Mouse (Mus musculus) CH12.LX (cell line): Measurements from ENCODE around the gene Sec11a. TPM values are rescaled to one million over a fixed set of nuclear protein-coding genes. Genes with fewer than 3 reads are reported as not detected.
A peak's percentile ranks its signal among the peaks of the same experiment; 100 is the strongest.

Source experiments
- DNase-seq: peaks from one replicate; pipeline ENCODE4 v3.0.0-alpha.2; 2013; ENCODE audit errors: extremely low read depth
- H3K27ac ChIP-seq: 2 replicates; pipeline ENCODE4 v1.5.1; 2012; ENCODE audit warnings: low read depth, mild to moderate bottlenecking, control low read depth, moderate library complexity; ENCODE audit not compliant: insufficient read depth
- H3K27me3 ChIP-seq: replicated peaks from 2 replicates; pipeline ENCODE3; 2012; ENCODE audit warnings: inconsistent platforms
- H3K36me3 ChIP-seq, 2 experiments: replicated peaks in 1 of 2; 2 replicates each; pipeline versions ENCODE3 to v1.6.1; 2012; ENCODE audit warnings: inconsistent platforms in 1 of 2, low read length in 1 of 2, mild to moderate bottlenecking in 1 of 2, mixed read lengths in 1 of 2, moderate library complexity in 1 of 2; ENCODE audit not compliant: control insufficient read depth in 1 of 2, insufficient read depth in 1 of 2
- H3K4me1 ChIP-seq, 2 experiments: 2 replicates each; pipeline ENCODE4 v1.6.1; 2012; ENCODE audit warnings: inconsistent platforms in 1 of 2, moderate library complexity in 1 of 2; ENCODE audit not compliant: insufficient read depth in 2 of 2, control insufficient read depth in 1 of 2
- H3K4me2 ChIP-seq: 2 replicates; pipeline ENCODE4 v1.6.1; 2012; ENCODE audit warnings: low read depth, mild to moderate bottlenecking, control low read depth; ENCODE audit not compliant: poor library complexity, insufficient read depth, severe bottlenecking
- H3K4me3 ChIP-seq, 3 experiments: fragments of 150-350 bp in 1 of 3; sonication (generic) in 1 of 3; replicated peaks in 1 of 3; 2 replicates each; pipeline versions ENCODE3 to v1.5.1; 2011 to 2012; ENCODE audit warnings: low read depth in 2 of 3, low read length in 2 of 3, mild to moderate bottlenecking in 2 of 3, moderate library complexity in 2 of 3, control low read depth in 1 of 3, improper control_type of control experiment in 1 of 3, inconsistent platforms in 1 of 3, mixed read lengths in 1 of 3; ENCODE audit not compliant: poor library complexity in 1 of 3
- H3K79me2 ChIP-seq: replicated peaks from 2 replicates; pipeline ENCODE4 v1.6.1; 2012; ENCODE audit warnings: mild to moderate bottlenecking, moderate library complexity; ENCODE audit not compliant: control insufficient read depth, poor library complexity, insufficient read depth, severe bottlenecking; ENCODE audit errors: extremely low read depth
- H3K9ac ChIP-seq: 2 replicates; pipeline ENCODE4 v1.6.1; 2012; ENCODE audit warnings: low read depth, mild to moderate bottlenecking, control low read depth, moderate library complexity; ENCODE audit not compliant: insufficient read depth
- H3K9me3 ChIP-seq: replicated peaks from 2 replicates; pipeline ENCODE3; 2012; ENCODE audit warnings: low read length, inconsistent platforms, mixed read lengths
- CHD2 ChIP-seq: IDR thresholded peaks from 2 replicates; pipeline ENCODE4 v1.6.1; 2011; ENCODE audit warnings: low read length, improper control_type of control experiment
- CTCF ChIP-seq, 2 experiments: IDR thresholded peaks in 1 of 2; conservative IDR thresholded peaks in 1 of 2; 2 replicates each; pipeline ENCODE4 v1.5.1; 2011 to 2012; ENCODE audit warnings: low read depth in 2 of 2, low read length in 2 of 2, improper control_type of control experiment in 1 of 2, inconsistent platforms in 1 of 2, mild to moderate bottlenecking in 1 of 2, moderate library complexity in 1 of 2
- EP300 ChIP-seq: IDR thresholded peaks from 2 replicates; pipeline ENCODE4 v1.6.1; 2011; ENCODE audit warnings: low read length, improper control_type of control experiment
- GABPA ChIP-seq: IDR thresholded peaks from 2 replicates; pipeline ENCODE4 v1.6.1; 2012; ENCODE audit warnings: low read depth, low read length, improper control_type of control experiment, inconsistent platforms; ENCODE audit not compliant: insufficient replicate concordance
- IRF4 ChIP-seq: IDR thresholded peaks from 2 replicates; pipeline ENCODE4 v1.6.1; 2014; ENCODE audit warnings: low read depth, mild to moderate bottlenecking, inconsistent platforms, low read length, improper control_type of control experiment
- JUN ChIP-seq: IDR thresholded peaks from 2 replicates; pipeline ENCODE4 v1.6.1; 2011; ENCODE audit warnings: low read depth, mild to moderate bottlenecking, low read length, improper control_type of control experiment, moderate library complexity; ENCODE audit not compliant: insufficient read depth
- JUND ChIP-seq: conservative IDR thresholded peaks from 2 replicates; pipeline ENCODE4 v1.6.1; 2011; ENCODE audit warnings: low read depth, low read length, improper control_type of control experiment
- KAT2A ChIP-seq: IDR thresholded peaks from 2 replicates; pipeline ENCODE4 v1.6.1; 2012; ENCODE audit warnings: low read length, improper control_type of control experiment, inconsistent platforms; ENCODE audit not compliant: insufficient replicate concordance
- MAX ChIP-seq: IDR thresholded peaks from 2 replicates; pipeline ENCODE4 v1.6.1; 2011; ENCODE audit warnings: low read length, improper control_type of control experiment
- MAZ ChIP-seq: IDR thresholded peaks from 2 replicates; pipeline ENCODE4 v1.6.1; 2012; ENCODE audit warnings: low read depth, mild to moderate bottlenecking, inconsistent platforms, low read length, improper control_type of control experiment, moderate library complexity
- MYC ChIP-seq: IDR thresholded peaks from 2 replicates; pipeline ENCODE4 v1.6.1; 2011; ENCODE audit warnings: low read depth, mild to moderate bottlenecking, improper control_type of control experiment, low read length
- NELFE ChIP-seq: IDR thresholded peaks from 2 replicates; pipeline ENCODE4 v1.6.1; 2011; ENCODE audit warnings: low read depth, low read length, improper control_type of control experiment
- NRF1 ChIP-seq: IDR thresholded peaks from 2 replicates; pipeline ENCODE4 v1.6.1; 2014; ENCODE audit warnings: low read depth, mild to moderate bottlenecking, inconsistent platforms, low read length, improper control_type of control experiment, moderate library complexity
- POLR2A ChIP-seq: IDR thresholded peaks from 2 replicates; pipeline ENCODE4 v1.6.1; 2011; ENCODE audit warnings: low read depth, mild to moderate bottlenecking, improper control_type of control experiment, low read length
- SIN3A ChIP-seq: IDR thresholded peaks from 2 replicates; pipeline ENCODE4 v1.6.1; 2012; ENCODE audit warnings: low read length, improper control_type of control experiment, inconsistent platforms
- TCF12 ChIP-seq: IDR thresholded peaks from 2 replicates; pipeline ENCODE4 v1.6.1; 2014; ENCODE audit warnings: low read depth, mild to moderate bottlenecking, inconsistent platforms, low read length, improper control_type of control experiment
- ZC3H11A ChIP-seq: IDR thresholded peaks from 2 replicates; pipeline ENCODE4 v1.6.1; 2012; ENCODE audit warnings: low read depth, mild to moderate bottlenecking, inconsistent platforms, low read length, improper control_type of control experiment
- ZMIZ1 ChIP-seq: IDR thresholded peaks from 2 replicates; pipeline ENCODE4 v1.6.1; 2012; ENCODE audit warnings: low read depth, mild to moderate bottlenecking, inconsistent platforms, low read length, improper control_type of control experiment
- ZNF384 ChIP-seq: IDR thresholded peaks from 2 replicates; pipeline ENCODE4 v1.6.1; 2012; ENCODE audit warnings: low read depth, low read length, improper control_type of control experiment, inconsistent platforms
- dilution Hi-C: fragments of 300-500 bp; cut with MboI; formaldehyde crosslinking; loops from 2 replicates; pipeline ENCODE4 v1.14.3; 2020; ENCODE audit warnings: low sequenced_read_pairs; ENCODE audit not compliant: extremely low pct_unique_long_range_greater_than_20kb, extremely low pct_ligation_motif_present
- in situ Hi-C: fragments of 300-500 bp; cut with MboI; formaldehyde crosslinking; loops from 3 replicates; pipeline ENCODE4 v1.14.3; 2019; ENCODE audit warnings: low sequenced_read_pairs, low pct_ligation_motif_present, low pct_unique_long_range_greater_than_20kb, mixed read lengths
- polyA plus RNA-seq: library from polyadenylated mRNA; unstranded; fragments of >175 nt; gene quantifications from 2 replicates; pipeline ENCODE4 v1.2.1, GENCODE M21; 2012; ENCODE audit warnings: low read depth; ENCODE audit not compliant: insufficient read length
- total RNA-seq, 2 experiments: library from RNA; depleted of rRNA; stranded (reverse); fragments of 300-350 nt in 1 of 2; fragments of >200 nt in 1 of 2; gene quantifications; 2 replicates each; pipeline ENCODE4 v1.2.3; 2012 to 2014

The Sec11a gene
- total and polyA plus RNA-seq, 3 experiments: 93.5 to 141 (median 126) TPM

DNA sequence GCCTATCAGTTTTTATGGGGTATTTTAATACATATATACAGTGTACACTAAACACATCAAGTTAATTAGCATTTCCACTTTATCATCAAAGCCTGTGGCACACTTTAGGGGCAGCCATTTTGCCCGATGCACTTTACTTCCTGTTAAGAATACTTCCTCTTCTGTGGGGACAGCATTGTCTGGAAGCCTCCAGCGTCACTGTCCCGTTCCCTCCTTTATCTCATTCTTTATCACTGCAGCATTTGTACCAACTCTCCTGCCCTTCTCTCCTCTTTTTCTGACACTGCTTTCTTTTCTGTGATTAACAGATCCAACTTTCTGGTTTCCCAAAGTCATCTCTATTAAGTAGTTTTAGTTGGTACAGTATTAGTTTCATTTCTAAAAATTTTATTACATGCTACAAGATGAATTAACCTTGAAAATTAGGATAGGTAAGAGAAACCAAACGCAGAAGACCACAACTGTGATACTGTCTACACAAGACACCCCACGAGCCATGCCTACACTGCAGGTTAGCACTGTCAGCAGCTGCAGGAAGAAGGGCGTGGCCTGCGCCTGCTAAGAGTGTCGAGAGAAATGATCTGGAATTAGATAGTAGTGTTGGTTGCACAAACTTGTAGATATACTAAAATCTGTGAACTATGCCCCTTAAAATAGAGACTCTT is 28.5 kb downstream of the Sec11a start:
- Histone ChIP-seq H3K36me3 (peaks cover 58 to 81% of the 10 kb centered on the region in 2 experiments), H3K4me3 (no peak overlapping the region), H3K27me3 (no peaks in the 10 kb centered on the region)
- peak; percentile 28 for DNase-seq
- TF ChIP-seq NELFE (no peak), ZMIZ1 (no peak), MAX (no peak), SIN3A (no peak), NRF1 (no peak)
- TF ChIP-seq, all 38 proteins: peak for 0
- in situ Hi-C loops: no loop called here
- 0 out of 2 replicates have a peak, but pooled peaks cover 2% of the 10 kb centered on the region for H3K79me2 ChIP-seq
- H3K9ac ChIP-seq: no peak overlapping the region
- dilution Hi-C loops: no loop called here
- H3K4me1 ChIP-seq: peaks cover 0 to 19% of the 10 kb centered on the region in 2 experiments; a peak in 2 of 4 replicates
- H3K9me3 ChIP-seq: no peaks in the 10 kb centered on the region
- no peak overlapping the region for H3K4me2 ChIP-seq
- H3K27ac ChIP-seq: no peak overlapping the region

DNA sequence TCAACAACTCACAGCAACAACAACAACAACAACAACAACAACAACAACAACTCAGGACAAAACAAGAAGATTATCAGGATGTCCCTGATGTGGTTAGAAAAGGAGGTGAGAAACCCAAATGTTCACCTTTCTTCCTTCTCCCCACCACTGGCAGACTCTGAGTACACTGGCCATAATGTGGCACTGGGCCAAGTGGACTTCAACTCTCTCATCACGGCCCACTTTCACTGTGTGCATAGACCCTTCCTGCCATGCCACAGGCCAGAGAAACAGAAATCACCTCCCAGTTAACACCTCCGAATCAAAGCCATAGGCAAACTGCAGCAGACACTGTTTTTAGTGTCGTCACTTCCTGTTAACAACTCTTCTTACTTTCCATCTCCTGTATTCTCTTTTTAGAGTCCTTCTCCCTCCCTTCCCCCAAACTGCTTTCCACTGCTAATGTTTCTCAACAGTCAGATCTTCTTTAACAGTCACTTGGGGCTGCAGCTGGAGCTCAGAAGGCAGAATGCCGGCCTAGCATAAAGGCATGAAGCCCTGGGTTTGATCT is 29.6 kb downstream of the Sec11a start:
- DNase-seq: no peak
- H3K27me3 ChIP-seq: no peaks in the 10 kb centered on the region
- H3K4me1 ChIP-seq: peaks cover 0 to 19% of the 10 kb centered on the region in 2 experiments; a peak in 2 of 4 replicates
- dilution Hi-C loops (no loop called here), in situ Hi-C loops (no loop called here)
- TF ChIP-seq ZC3H11A (no peak), MAZ (no peak)
- no peak overlapping the region for H3K4me3 ChIP-seq
- no peak overlapping the region for H3K27ac ChIP-seq
- H3K79me2 ChIP-seq: 0 out of 2 replicates have a peak, but pooled peaks cover 2% of the 10 kb centered on the region
- H3K9me3 ChIP-seq: no peaks in the 10 kb centered on the region
- H3K36me3 ChIP-seq: peaks cover 61 to 82% of the 10 kb centered on the region in 2 experiments
- no peak overlapping the region for H3K9ac ChIP-seq
- H3K4me2 ChIP-seq: no peak overlapping the region

DNA sequence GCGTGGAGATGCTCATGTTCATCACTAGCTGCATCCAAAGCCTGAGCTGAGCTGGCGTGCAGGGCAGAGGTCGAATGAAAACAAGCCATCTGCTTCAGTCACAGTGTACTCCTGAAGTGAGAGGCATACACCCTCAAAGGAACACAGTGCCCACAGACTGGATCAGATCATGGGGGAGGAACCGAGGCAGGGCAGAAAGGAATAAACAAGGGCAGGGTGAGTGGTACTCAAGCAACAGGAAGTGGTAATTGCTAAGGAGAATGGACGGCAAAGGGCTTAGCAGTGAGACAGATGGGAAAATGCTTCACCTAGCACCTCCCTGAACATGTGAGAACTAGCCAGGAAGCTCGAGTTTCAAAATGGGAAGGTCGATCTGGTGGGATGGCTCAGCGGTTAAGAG is 35.1 kb downstream of the Sec11a start:
- DNase-seq: no peak
- Histone ChIP-seq H3K27me3 (no peaks in the 10 kb centered on the region), H3K9me3 (no peaks in the 10 kb centered on the region), H3K4me3 (no peak overlapping the region), H3K4me2 (no peak overlapping the region), H3K27ac (no peak overlapping the region), H3K36me3 (peaks cover 58 to 84% of the 10 kb centered on the region in 2 experiments), H3K79me2 (no peaks in the 10 kb centered on the region), H3K4me1 (0 out of 4 replicates have a peak, but pooled peaks cover 3 to 5% of the 10 kb centered on the region in 2 experiments), H3K9ac (no peak overlapping the region)
- TF ChIP-seq NRF1: no peak
- TF ChIP-seq TCF12: no peak
- TF ChIP-seq ZNF384: no peak
- TF ChIP-seq MYC: no peak
- no peak for TF ChIP-seq MAX
- no peak for TF ChIP-seq ZC3H11A
- no peak for TF ChIP-seq KAT2A
- TF ChIP-seq POLR2A: no peak
- TF ChIP-seq JUND: no peak
- no peak for TF ChIP-seq EP300
- TF ChIP-seq IRF4: no peak
- no peak for TF ChIP-seq CTCF (conservative IDR thresholded peaks at IDR 0.05 in 1 of 2, IDR thresholded peaks at IDR 0.05 in 1 of 2; ENCODE audit: low read depth in 2 of 2, low read length in 2 of 2)
- TF ChIP-seq JUN: no peak
- no peak for TF ChIP-seq CHD2
- no peak for TF ChIP-seq GABPA
- in situ Hi-C loops (no loop called here), dilution Hi-C loops (no loop called here)
